In the genomic region with DNA sequence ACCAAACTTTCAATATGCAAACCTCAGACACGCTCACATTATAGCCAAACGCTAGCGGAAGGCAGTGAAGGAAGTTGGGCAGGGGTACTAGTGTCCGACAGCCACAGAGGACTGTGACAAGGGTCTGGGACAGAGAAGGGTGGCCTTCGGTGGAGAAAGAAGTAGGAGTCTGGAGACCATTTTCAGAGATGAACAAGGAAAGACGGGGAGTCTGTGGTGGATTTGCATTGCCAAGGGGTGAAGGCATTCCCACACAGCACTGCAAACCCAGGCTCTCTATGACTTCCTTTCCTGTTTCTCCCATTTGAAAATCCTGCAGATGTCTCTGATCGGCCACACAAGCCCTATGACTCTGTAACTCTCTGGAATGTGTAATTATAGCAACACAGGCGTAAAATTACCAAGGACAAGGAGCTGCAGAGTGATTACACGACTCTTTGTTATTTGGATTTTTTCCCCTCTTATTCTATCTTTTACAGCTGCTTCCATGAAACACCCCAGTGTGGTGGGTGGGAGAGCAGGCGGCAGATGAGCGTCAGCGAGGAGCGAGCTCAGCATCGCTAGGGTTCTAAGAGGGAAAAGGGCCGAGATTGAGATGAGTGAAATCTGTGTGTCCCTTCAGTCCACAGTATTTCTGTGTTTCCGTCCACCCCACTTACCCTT, we compare ENCODE assay signal across 26 mouse cellular contexts.
DNase-seq lines count a peak whose midpoint lies in the region; ATAC-seq and TF ChIP-seq lines count a peak whose summit lies in the region.
"Had no signal": no experiment of that assay in that cellular context is flagged by ENCODE, and none has a peak within 500 bp of the region (broad histone marks: within the 10 kb centered on the region; RNA-seq: fewer than 3 reads in every experiment).

No protein-coding gene starts in this region.

- no peak for DNase-seq in embryonic facial prominence, embryonic 10.5 days (ENCODE audit: low spot score)
- peak; percentile 3 for DNase-seq in heart, postnatal 4 days
- DNase-seq in heart, adult 9 months (ENCODE audit: low spot score in 2 of 2): no peak
- DNase-seq in lung, postnatal 0 days (ENCODE audit: low spot score): peak; percentile 44
- DNase-seq in lung, postnatal 36 days: no peak
- DNase-seq: adrenal gland, postnatal 10 days; cerebellum, adult 11 months; cerebellum, postnatal 14 days; embryo, embryonic 11 days; gastrocnemius, postnatal 10 days; heart, adult 18-20 months; kidney, adult 8-10 months; kidney, postnatal 36 days; lung, postnatal 14 days; retina, postnatal 1 day had no signal

- H3K4me1 ChIP-seq in embryonic facial prominence, embryonic 12.5 days: 0 out of 2 replicates have a peak, but pooled peaks cover 4% of the 10 kb centered on the region
- peaks cover 5% of the 10 kb centered on the region; the same call in 1 of the 2 replicates for H3K4me1 ChIP-seq in embryonic facial prominence, embryonic 10.5 days
- H3K4me1 ChIP-seq in lung, postnatal 0 days (ENCODE audit: insufficient read depth, low read depth, low read length): 0 out of 2 replicates have a peak, but pooled peaks cover 5% of the 10 kb centered on the region
- H3K4me1 ChIP-seq in neural tube, embryonic 15.5 days: no peaks in the 10 kb centered on the region
- H3K4me1 ChIP-seq: hindbrain, embryonic 13.5 days; limb, embryonic 15.5 days; liver, embryonic 15.5 days; midbrain, embryonic 15.5 days; stomach, embryonic 15.5 days had no signal

- no peak overlapping the region for H3K9ac ChIP-seq in embryonic facial prominence, embryonic 12.5 days
- H3K9ac ChIP-seq in lung, postnatal 0 days (replicated peaks; ENCODE audit: low read depth): no peak overlapping the region
- no peak overlapping the region for H3K9ac ChIP-seq in neural tube, embryonic 15.5 days (replicated peaks)
- H3K9ac ChIP-seq: hindbrain, embryonic 13.5 days; limb, embryonic 15.5 days; liver, embryonic 15.5 days; midbrain, embryonic 15.5 days; stomach, embryonic 15.5 days had no signal

- TF ChIP-seq EP300 in lung, postnatal 0 days (IDR thresholded peaks at IDR 0.05): no peak

- TF ChIP-seq CTCF in lung, postnatal 0 days (IDR thresholded peaks at IDR 0.05): no peak

- no peak overlapping the region for H3K4me2 ChIP-seq in embryonic facial prominence, embryonic 12.5 days (replicated peaks)
- no peak overlapping the region for H3K4me2 ChIP-seq in lung, postnatal 0 days (replicated peaks; ENCODE audit: low read depth, low read length)
- no peak overlapping the region for H3K4me2 ChIP-seq in neural tube, embryonic 15.5 days
- H3K4me2 ChIP-seq: hindbrain, embryonic 13.5 days; limb, embryonic 15.5 days; liver, embryonic 15.5 days; midbrain, embryonic 15.5 days; stomach, embryonic 15.5 days had no signal

- no peaks in the 10 kb centered on the region for H3K9me3 ChIP-seq in embryonic facial prominence, embryonic 12.5 days
- H3K9me3 ChIP-seq in embryonic facial prominence, embryonic 10.5 days: no peaks in the 10 kb centered on the region
- no peaks in the 10 kb centered on the region for H3K9me3 ChIP-seq in lung, postnatal 0 days (ENCODE audit: low read length)
- H3K9me3 ChIP-seq in neural tube, embryonic 15.5 days (replicated peaks): no peaks in the 10 kb centered on the region
- H3K9me3 ChIP-seq: hindbrain, embryonic 13.5 days; limb, embryonic 15.5 days; liver, embryonic 15.5 days; megakaryocyte, embryonic 14.5 days; midbrain, embryonic 15.5 days; stomach, embryonic 15.5 days had no signal

- peak overlapping the region; percentile 32; the same call in 1 of the 2 replicates for H3K27ac ChIP-seq in embryonic facial prominence, embryonic 12.5 days
- no peak overlapping the region for H3K27ac ChIP-seq in embryonic facial prominence, embryonic 10.5 days (replicated peaks)
- H3K27ac ChIP-seq in lung, postnatal 0 days (ENCODE audit: low read length): no peak overlapping the region
- no peak overlapping the region for H3K27ac ChIP-seq in neural tube, embryonic 15.5 days (replicated peaks)
- H3K27ac ChIP-seq: hindbrain, embryonic 13.5 days; limb, embryonic 15.5 days; liver, embryonic 15.5 days; midbrain, embryonic 15.5 days; stomach, embryonic 15.5 days had no signal

- no peaks in the 10 kb centered on the region for H3K36me3 ChIP-seq in embryonic facial prominence, embryonic 12.5 days
- no peaks in the 10 kb centered on the region for H3K36me3 ChIP-seq in embryonic facial prominence, embryonic 10.5 days (replicated peaks)
- H3K36me3 ChIP-seq in lung, postnatal 0 days (ENCODE audit: insufficient read depth, low read length): no peaks in the 10 kb centered on the region
- H3K36me3 ChIP-seq in neural tube, embryonic 15.5 days: no peaks in the 10 kb centered on the region
- H3K36me3 ChIP-seq: hindbrain, embryonic 13.5 days; limb, embryonic 15.5 days; liver, embryonic 15.5 days; midbrain, embryonic 15.5 days; stomach, embryonic 15.5 days had no signal

- 0 out of 2 replicates have a peak, but pooled peaks have one; percentile 42 for ATAC-seq in embryonic facial prominence, embryonic 12.5 days (ENCODE audit: insufficient number of reproducible peaks, insufficient read depth, low FRiP score, low TSS enrichment)
- peak; percentile 30; the same call in 1 of the 2 replicates for ATAC-seq in lung, postnatal 0 days
- no peak for ATAC-seq in monocyte, adult 5-6 weeks (replicated peaks; ENCODE audit: insufficient number of reproducible peaks, low FRiP score, low TSS enrichment, poor library complexity, severe bottlenecking)
- ATAC-seq in neural tube, embryonic 15.5 days (ENCODE audit: low FRiP score): no peak
- ATAC-seq: CD4-positive, CD25-positive, alpha-beta regulatory T cell, adult 4 months; midbrain, embryonic 15.5 days; Patski had no signal

- H3K4me3 ChIP-seq in embryonic facial prominence, embryonic 12.5 days: no peak overlapping the region
- no peak overlapping the region for H3K4me3 ChIP-seq in embryonic facial prominence, embryonic 10.5 days
- H3K4me3 ChIP-seq in lung, postnatal 0 days (ENCODE audit: low read depth, low read length): no peak overlapping the region
- H3K4me3 ChIP-seq in neural tube, embryonic 15.5 days (replicated peaks): no peak overlapping the region
- H3K4me3 ChIP-seq: hindbrain, embryonic 13.5 days; limb, embryonic 15.5 days; liver, embryonic 15.5 days; midbrain, embryonic 15.5 days; stomach, embryonic 15.5 days had no signal

- WGBS in embryonic facial prominence, embryonic 12.5 days: 69% methylated on average over 16 of the region's 16 CpGs
- 82% methylated on average over 16 of the region's 16 CpGs for WGBS in embryonic facial prominence, embryonic 10.5 days
- 75% methylated on average over 16 of the region's 16 CpGs for WGBS in lung, postnatal 0 days
- 73% methylated on average over 16 of the region's 16 CpGs for WGBS in neural tube, embryonic 15.5 days

- no peaks in the 10 kb centered on the region for H3K27me3 ChIP-seq in embryonic facial prominence, embryonic 12.5 days
- H3K27me3 ChIP-seq in embryonic facial prominence, embryonic 10.5 days (replicated peaks; ENCODE audit: low read depth, poor library complexity, severe bottlenecking): no peaks in the 10 kb centered on the region
- no peaks in the 10 kb centered on the region for H3K27me3 ChIP-seq in lung, postnatal 0 days (replicated peaks; ENCODE audit: insufficient read depth, low read length)
- no peaks in the 10 kb centered on the region for H3K27me3 ChIP-seq in neural tube, embryonic 15.5 days (replicated peaks)
- H3K27me3 ChIP-seq: hindbrain, embryonic 13.5 days; limb, embryonic 15.5 days; liver, embryonic 15.5 days; midbrain, embryonic 15.5 days; Patski; stomach, embryonic 15.5 days had no signal

Comparison
In these comparisons a context has a peak if more than half of its experiments do, and no peak if none do; other contexts are left out.
1. DNase-seq: peak in heart, postnatal 4 days (single experiment) and lung, postnatal 0 days (single experiment); none in embryonic facial prominence, embryonic 10.5 days (single experiment), heart, adult 9 months (0 of 2) and lung, postnatal 36 days (single experiment).
2. ATAC-seq: peak in embryonic facial prominence, embryonic 12.5 days (single experiment) and lung, postnatal 0 days (single experiment); none in monocyte, adult 5-6 weeks (single experiment) and neural tube, embryonic 15.5 days (single experiment).